Mouse (Mus musculus): ENCODE results near the gene Lifr. TPM values are rescaled to one million over a fixed set of nuclear protein-coding genes. Genes with fewer than 3 reads are reported as not detected.

The Lifr gene
- 10 to 100 TPM in 1 of 2 experiments, under 1 TPM in 1; 0.46 to 12.3 TPM for polyA plus RNA-seq (2012; fragmentation: generic; extraction: Trizol)

DNA sequence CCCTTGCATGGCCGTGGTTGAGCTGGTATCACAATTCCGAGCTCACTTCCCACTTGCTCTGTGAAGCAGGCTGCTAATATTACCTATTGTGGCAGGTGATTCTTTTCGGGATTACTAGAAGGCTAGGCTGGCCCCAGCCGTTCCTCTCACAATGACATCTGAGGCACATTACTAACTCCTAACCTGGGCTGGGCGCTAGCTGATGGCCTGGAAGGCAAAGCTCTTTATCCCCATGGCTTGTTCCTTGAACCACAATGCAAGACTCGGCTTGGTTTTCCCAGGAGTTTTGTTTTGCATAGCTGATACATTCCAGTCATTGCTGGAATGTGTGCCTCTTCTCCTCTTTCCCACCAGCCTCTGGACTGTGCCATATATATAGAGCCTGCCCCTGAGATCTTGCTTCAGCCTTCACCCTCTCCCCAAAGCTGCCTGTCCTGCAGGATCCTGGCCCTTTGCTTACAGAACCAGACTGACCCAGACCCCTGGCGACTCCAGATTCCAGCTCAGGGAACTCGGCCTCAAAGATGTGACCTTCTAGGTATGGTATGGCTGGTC, at the start of gene Lifr:
Gene Lifr (plus strand): TSS at position 404 of the 555 bp plus-strand sequence.

Other genes starting within 250 kb of the Lifr start
- 10 to 100 TPM in 1 of 2 experiments, under 1 TPM in 1; 0.29 to 11.3 TPM for gene Osmr, start 215.6 kb upstream of the Lifr start, polyA plus RNA-seq (2012; fragmentation: generic; extraction: Trizol)

Data from C3H10T1/2 (cell line).